Mouse (Mus musculus): Measurements from ENCODE around the gene Cacng3.

- TF ChIP-seq TAL1 (IDR thresholded peaks at IDR 0.05; ENCODE audit: low read length) (no peak), GATA1 (IDR thresholded peaks at IDR 0.05; ENCODE audit: low read length) (no peak)
Measured at GRCm38 (mm10) chr7:122800821-122801220, 130.5 kb downstream of the Cacng3 start.

Data from erythroblast, embryonic 14.5 days (primary cell).